Mouse (Mus musculus): Measurements from ENCODE around the gene Nup88. TPM values are rescaled to one million over a fixed set of nuclear protein-coding genes. Genes with fewer than 3 reads are reported as not detected.

Nup88 gene
- polyA plus RNA-seq, 1 experiment = 102 TPM

GRCm38 (mm10) chr11:70919524-70919923 lies 50.2 kb downstream of the Nup88 start:
- TF ChIP-seq GATA1 (IDR thresholded peaks at IDR 0.05; ENCODE audit: low read length) = no peak

- no peak for TF ChIP-seq GATA1 (IDR thresholded peaks at IDR 0.05; ENCODE audit: low read length)
These were observed 51.9 kb downstream of the Nup88 start for GRCm38 (mm10) chr11:70917896-70918295.

- no peak for TF ChIP-seq GATA1 (IDR thresholded peaks at IDR 0.05; ENCODE audit: low read length)
These were observed 57.9 kb downstream of the Nup88 start for GRCm38 (mm10) chr11:70911920-70912319.

DNA sequence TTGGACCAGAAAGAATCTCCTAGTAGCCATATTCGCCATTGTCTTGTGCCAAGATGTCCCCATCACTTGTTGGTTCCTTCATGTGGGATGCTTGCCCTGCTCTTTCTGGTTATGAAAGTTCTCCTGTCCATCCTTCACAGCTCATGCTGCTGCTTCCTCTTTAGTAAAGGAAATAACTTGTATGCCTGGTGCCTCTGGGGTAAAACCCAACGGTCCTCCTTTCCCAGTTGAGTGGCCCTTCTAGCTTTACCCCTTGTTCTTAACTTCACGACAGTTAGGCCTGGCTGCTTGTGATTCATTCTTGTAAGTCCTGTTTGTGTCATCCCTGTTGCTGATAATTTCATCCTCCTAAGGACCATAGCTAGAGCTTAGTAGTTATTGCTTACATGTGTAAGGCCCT lies 58.5 kb downstream of the Nup88 start:
- TF ChIP-seq GATA1 (IDR thresholded peaks at IDR 0.05; ENCODE audit: low read length) = no peak

DNA sequence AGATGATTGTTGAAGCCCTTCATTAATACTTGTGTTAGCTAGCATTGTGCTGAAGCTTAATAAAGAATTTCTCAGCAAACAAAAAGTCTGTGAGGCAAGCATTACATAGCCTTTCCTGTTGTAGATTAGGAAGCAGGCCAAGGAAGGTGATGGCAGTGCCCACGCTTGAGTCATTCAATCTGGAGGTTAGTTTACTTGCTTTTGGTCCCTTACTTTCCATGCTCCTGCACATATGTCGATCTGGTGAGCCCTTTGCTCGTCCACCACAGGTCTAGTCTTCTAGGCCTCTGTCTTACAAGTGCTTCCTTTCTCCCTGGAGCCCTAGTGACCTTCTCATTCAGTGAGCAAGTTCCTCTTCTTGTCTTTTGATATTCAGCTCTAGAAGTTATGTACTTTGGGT lies 63.1 kb downstream of the Nup88 start:
- no peak for TF ChIP-seq GATA1 (IDR thresholded peaks at IDR 0.05; ENCODE audit: low read length)

DNA sequence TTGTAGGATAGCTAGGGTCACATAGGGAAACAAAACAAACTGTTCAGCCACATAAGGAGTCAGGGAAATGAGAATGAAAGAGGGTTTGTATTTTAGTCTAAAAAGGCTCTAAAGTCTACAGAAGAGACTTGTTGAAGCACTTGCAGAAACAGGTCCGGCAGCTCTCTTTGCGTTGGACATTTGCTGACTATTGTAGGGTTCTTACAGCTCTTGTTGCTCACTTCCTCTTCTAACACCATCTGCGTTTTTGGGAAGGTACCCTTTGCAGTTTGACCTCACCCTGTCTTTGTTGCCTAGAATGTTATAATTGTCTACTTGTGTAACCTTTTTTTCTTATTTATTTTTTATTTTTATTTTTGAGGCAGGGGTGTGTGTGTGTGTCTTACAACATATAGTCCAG lies 72.1 kb downstream of the Nup88 start:
- no peak for TF ChIP-seq GATA1 (IDR thresholded peaks at IDR 0.05; ENCODE audit: low read length)

Other genes starting within 250 kb of the Nup88 start
- gene Zfp3, start 205.8 kb downstream of the Nup88 start, polyA plus RNA-seq (2012) = 2.6 and 3.6 TPM in 2 replicates
- gene Scimp, start 157.4 kb downstream of the Nup88 start, polyA plus RNA-seq (2012) = not detected in 2 replicates
- gene Rabep1, start 125.2 kb downstream of the Nup88 start, polyA plus RNA-seq (2012) = 19.5 and 24.2 TPM in 2 replicates
- gene Rpain, start 240 bp upstream of the Nup88 start, polyA plus RNA-seq (2012) = 4.6 and 16.4 TPM in 2 replicates
- 967 and 1,218 TPM in 2 replicates for gene C1qbp, start 13.1 kb upstream of the Nup88 start, polyA plus RNA-seq (2012)
- 13.6 and 15.0 TPM in 2 replicates for gene Dhx33, start 34.5 kb upstream of the Nup88 start, polyA plus RNA-seq (2012)
- 2.7 and 4.8 TPM in 2 replicates for gene Mis12, start 49.6 kb upstream of the Nup88 start, polyA plus RNA-seq (2012)
- 25.1 and 36.0 TPM in 2 replicates for gene Derl2, start 49.9 kb upstream of the Nup88 start, polyA plus RNA-seq (2012)
- gene 6330403K07Rik, start 63.5 kb upstream of the Nup88 start, polyA plus RNA-seq (2012) = 0.09 TPM in 1 of 2 replicates, not detected in the other
- not detected in 2 replicates for gene Nlrp1a, start 174.7 kb upstream of the Nup88 start, polyA plus RNA-seq (2012)

Measured in G1E-ER4 (cell line).